Mouse (Mus musculus) stomach, postnatal 0 days (tissue): ENCODE data around the gene Slc1a3.

ENCODE experiments used
- CTCF ChIP-seq: IDR thresholded peaks from 2 replicates; pipeline ENCODE4 v1.5.1; 2016; ENCODE audit warnings: antibody characterized with exemption, low read depth, mild to moderate bottlenecking, moderate library complexity
- EP300 ChIP-seq: optimal IDR thresholded peaks from 2 replicates; pipeline ENCODE3; 2016; ENCODE audit warnings: antibody characterized with exemption

DNA sequence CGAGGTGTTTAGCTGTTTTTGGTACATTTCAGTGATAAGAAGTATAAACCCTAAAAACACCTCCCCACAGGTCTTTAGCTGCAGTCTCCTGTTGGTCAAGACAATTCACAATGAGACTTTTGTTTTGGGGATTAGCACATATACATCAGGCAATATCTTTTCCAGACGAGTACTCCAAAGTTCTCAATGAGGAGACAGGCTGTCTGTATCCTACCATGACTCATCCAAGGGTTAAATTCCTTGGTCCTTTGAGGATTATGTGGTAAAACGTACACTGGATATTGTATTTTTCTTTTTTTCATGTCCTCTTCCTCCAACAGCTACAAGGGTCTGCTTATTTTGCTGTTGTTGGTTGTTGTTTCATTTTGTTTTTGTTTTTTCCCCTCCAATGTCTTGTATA is 48.5 kb upstream of the Slc1a3 start:
- no peak for TF ChIP-seq EP300
- no peak for TF ChIP-seq CTCF
